Mouse (Mus musculus) layer of hippocampus, postnatal 10 days (tissue): ENCODE measurements around the gene Madd. TPM values are rescaled to one million over a fixed set of nuclear protein-coding genes. Genes with fewer than 3 reads are reported as not detected.

Experiments used
- DNase-seq, 2 experiments: peaks; one replicate each; pipeline ENCODE4 v3.0.0; 2021; ENCODE audit warnings: low spot score in 2 of 2
- total RNA-seq, 2 experiments: library from RNA; stranded (reverse); gene quantifications; 2 replicates each; pipeline ENCODE4 v1.2.3; 2021

Madd gene
- total RNA-seq, 2 experiments from 2014 or later: 170 to 180 TPM

GRCm38 (mm10) chr2:91176234-91176633 lies 7.4 kb downstream of the Madd start:
- no peak for DNase-seq

- DNase-seq: no peak
These were observed 8.1 kb downstream of the Madd start for GRCm38 (mm10) chr2:91175490-91175889.

GRCm38 (mm10) chr2:91169587-91170322 lies 13.9 kb downstream of the Madd start:
- no peak for DNase-seq

- no peak for DNase-seq
These were observed 16.0 kb downstream of the Madd start for GRCm38 (mm10) chr2:91167629-91168028.

- no peak for DNase-seq
These were observed 18.6 kb downstream of the Madd start for GRCm38 (mm10) chr2:91164991-91165390.

GRCm38 (mm10) chr2:91163532-91163931 lies 20.1 kb downstream of the Madd start:
- no peak for DNase-seq

- DNase-seq: no peak
These were observed 20.7 kb downstream of the Madd start for GRCm38 (mm10) chr2:91162952-91163351.

GRCm38 (mm10) chr2:91160591-91160990 lies 23.0 kb downstream of the Madd start:
- no peak for DNase-seq

GRCm38 (mm10) chr2:91157002-91157752 lies 26.5 kb downstream of the Madd start:
- no peak for DNase-seq

GRCm38 (mm10) chr2:91154091-91154490 lies 29.5 kb downstream of the Madd start:
- DNase-seq: no peak

- DNase-seq: no peak
These were observed 30.7 kb downstream of the Madd start for GRCm38 (mm10) chr2:91152885-91153377.

GRCm38 (mm10) chr2:91151331-91151730 lies 32.3 kb downstream of the Madd start:
- DNase-seq: no peak

GRCm38 (mm10) chr2:91148101-91148500 lies 35.5 kb downstream of the Madd start:
- DNase-seq: no peak

GRCm38 (mm10) chr2:91143401-91143800 lies 40.2 kb downstream of the Madd start:
- DNase-seq: no peak

GRCm38 (mm10) chr2:91142920-91143319 lies 40.7 kb downstream of the Madd start:
- DNase-seq: no peak

- DNase-seq: no peak
These were observed 43.9 kb downstream of the Madd start for GRCm38 (mm10) chr2:91139764-91140163.

GRCm38 (mm10) chr2:91139311-91139710 lies 44.3 kb downstream of the Madd start:
- no peak for DNase-seq

- no peak for DNase-seq
These were observed 46.2 kb downstream of the Madd start for GRCm38 (mm10) chr2:91137481-91137880.

GRCm38 (mm10) chr2:91136513-91137412 lies 46.9 kb downstream of the Madd start:
- no peak for DNase-seq

- DNase-seq: no peak
These were observed 51.6 kb downstream of the Madd start for GRCm38 (mm10) chr2:91132035-91132434.

GRCm38 (mm10) chr2:91131251-91131650 lies 52.4 kb downstream of the Madd start:
- DNase-seq: no peak
